Comparison of ENCODE assay signal across 20 mouse cellular contexts in the genomic region with DNA sequence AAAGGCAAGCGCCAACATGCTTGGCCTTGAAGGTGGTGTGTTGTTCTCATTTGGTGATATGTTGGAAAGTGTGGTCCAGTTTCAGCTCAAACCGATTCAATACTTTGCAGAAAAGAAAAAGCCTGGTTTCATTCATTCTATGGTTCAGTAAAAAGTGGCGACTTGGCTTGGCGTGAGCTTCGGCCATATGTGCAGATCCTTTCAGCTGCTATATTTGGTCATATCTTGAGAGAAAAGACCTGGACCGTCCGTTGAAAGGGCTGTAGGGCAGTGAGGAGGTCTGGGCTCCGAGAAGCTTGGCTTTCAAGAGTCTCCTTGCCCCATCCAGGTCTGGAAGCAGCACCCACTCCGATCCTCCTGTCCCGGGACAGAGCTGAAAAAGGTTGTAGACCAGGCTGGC.
"Had no signal": no experiment of that assay in that cellular context is flagged by ENCODE, and none has a peak within 500 bp of the region (broad histone marks: within the 10 kb centered on the region; RNA-seq: fewer than 3 reads in every experiment).

No protein-coding gene starts in this region.

- DNase-seq: lung, adult 2 months; lung, postnatal 14 days; lung, postnatal 4 days; midbrain, embryonic 14.5 days; retina, postnatal 1 day; right cerebral cortex, adult 18-20 months; right cerebral cortex, postnatal 25 days; right cerebral cortex, postnatal 4 days; spleen, adult 18-20 months; thymus, adult 18-20 months; thymus, postnatal 14 days; thymus, postnatal 36 days had no signal

- H3K36me3 ChIP-seq: lung, embryonic 15.5 days; midbrain, embryonic 12.5 days; neural tube, embryonic 15.5 days had no signal

- H3K4me3 ChIP-seq: lung, embryonic 15.5 days; midbrain, embryonic 10.5 days; midbrain, embryonic 12.5 days; myocyte; neural tube, embryonic 13.5 days; neural tube, embryonic 15.5 days had no signal

- H3K9ac ChIP-seq: lung, embryonic 15.5 days; midbrain, embryonic 12.5 days; neural tube, embryonic 13.5 days; neural tube, embryonic 15.5 days had no signal

- H3K4me2 ChIP-seq: lung, embryonic 15.5 days; midbrain, embryonic 12.5 days; neural tube, embryonic 13.5 days; neural tube, embryonic 15.5 days had no signal

- H3K27me3 ChIP-seq: lung, embryonic 15.5 days; midbrain, embryonic 12.5 days; neural tube, embryonic 13.5 days; neural tube, embryonic 15.5 days had no signal

- H3K9me3 ChIP-seq: lung, embryonic 15.5 days; midbrain, embryonic 10.5 days; midbrain, embryonic 12.5 days; neural tube, embryonic 13.5 days; neural tube, embryonic 15.5 days had no signal

- H3K27ac ChIP-seq: lung, embryonic 15.5 days; midbrain, embryonic 10.5 days; midbrain, embryonic 12.5 days; neural tube, embryonic 13.5 days; neural tube, embryonic 15.5 days had no signal

- ATAC-seq: lung, postnatal 0 days; midbrain, embryonic 16.5 days had no signal
